Mouse (Mus musculus) G1E (cell line): Measurements from ENCODE around the gene Cdv3.

Experiments
- POLR2AphosphoS5 ChIP-seq: IDR thresholded peaks from 2 replicates; pipeline ENCODE4 v1.6.1; 2012; ENCODE audit warnings: low read depth, low read length, inconsistent platforms; ENCODE audit not compliant: insufficient replicate concordance
- TAL1 ChIP-seq: conservative IDR thresholded peaks from 2 replicates; pipeline ENCODE4 v1.6.1; 2012; ENCODE audit warnings: low read depth, low read length, inconsistent platforms, mixed read lengths

GRCm38 (mm10) chr9:103363088-103363487 lies 2.6 kb downstream of the Cdv3 start:
- TF ChIP-seq TAL1 (no peak), POLR2AphosphoS5 (no peak)
